Mouse (Mus musculus): Measurements from ENCODE around the gene Rap1a.

- TF ChIP-seq CTCF (IDR thresholded peaks at IDR 0.05; ENCODE audit: control insufficient read depth, insufficient read depth, insufficient read length) (no peak), USF1 (IDR thresholded peaks at IDR 0.05; ENCODE audit: low read depth) (no peak), FOSL1 (IDR thresholded peaks at IDR 0.05; ENCODE audit: insufficient read depth, low read length, poor library complexity, severe bottlenecking) (no peak), MYOD1 (IDR thresholded peaks at IDR 0.05; ENCODE audit: control insufficient read depth, insufficient read length, low read depth) (no peak), MAX (IDR thresholded peaks at IDR 0.05) (no peak), MYOG (IDR thresholded peaks at IDR 0.05; ENCODE audit: control insufficient read depth, extremely low read depth, insufficient read length) (no peak)
These were observed 104.0 kb downstream of the Rap1a start for GRCm38 (mm10) chr3:105697148-105697441.
